Mouse (Mus musculus) midbrain, embryonic 11.5 days (tissue): ENCODE results near the gene Cd27. TPM values are rescaled to one million over a fixed set of nuclear protein-coding genes. Genes with fewer than 3 reads are reported as not detected.

Source experiments
- ATAC-seq: fragments of 200-750 bp; cut with Nextera tagmentation; 2 replicates; pipeline ENCODE4 v1.8.0; 2017; ENCODE audit warnings: moderate TSS enrichment, moderate library complexity; ENCODE audit not compliant: low FRiP score
- DNase-seq: peaks from one replicate; pipeline ENCODE4 v3.0.0; 2015; ENCODE audit warnings: low spot score; ENCODE audit errors: missing footprints
- H3K27ac ChIP-seq: fragments of 300-500 bp; sonication (generic); 2 replicates; pipeline ENCODE4 v1.5.1; 2014; ENCODE audit warnings: low read depth, low read length
- H3K27me3 ChIP-seq: fragments of 300-500 bp; sonication (generic); 2 replicates; pipeline ENCODE4 v1.6.1; 2014; ENCODE audit warnings: mild to moderate bottlenecking, low read length, moderate library complexity, mixed read lengths; ENCODE audit not compliant: control insufficient read depth, insufficient read depth
- H3K36me3 ChIP-seq: fragments of 300-500 bp; sonication (generic); 2 replicates; pipeline ENCODE4 v1.6.1; 2014; ENCODE audit warnings: mild to moderate bottlenecking, low read length, moderate library complexity, mixed read lengths; ENCODE audit not compliant: control insufficient read depth, insufficient read depth
- H3K4me1 ChIP-seq: fragments of 300-500 bp; sonication (generic); 2 replicates; pipeline ENCODE4 v1.6.1; 2014; ENCODE audit warnings: low read length; ENCODE audit not compliant: control insufficient read depth, insufficient read depth
- H3K4me2 ChIP-seq: fragments of 300-500 bp; sonication (generic); 2 replicates; pipeline ENCODE4 v1.6.1; 2014; ENCODE audit warnings: mild to moderate bottlenecking, moderate library complexity
- H3K4me3 ChIP-seq: fragments of 300-500 bp; sonication (generic); 2 replicates; pipeline ENCODE4 v1.5.1; 2014; ENCODE audit warnings: low read depth, low read length
- H3K9ac ChIP-seq: fragments of 300-500 bp; sonication (generic); 2 replicates; pipeline ENCODE4 v1.6.1; 2014; ENCODE audit warnings: low read length
- H3K9me3 ChIP-seq: fragments of 300-500 bp; sonication (generic); 2 replicates; pipeline ENCODE4 v1.6.1; 2016; ENCODE audit warnings: low read length; ENCODE audit not compliant: control insufficient read depth
- WGBS: fragments of 180-500 bp; shearing (Covaris S2); extraction: QIAGEN DNeasy Blood & Tissue Kit; methylation state at CpG from one replicate; pipeline ENCODE4 v1.1.7; 2014; 5-methylcytosine and 5-hydroxymethylcytosine counted together
- polyA plus RNA-seq: library from polyadenylated mRNA; unstranded; fragments of >200 nt; fragmentation: Nextera tagmentation; extraction: Ambion mirVana; gene quantifications from 2 replicates; pipeline ENCODE4 v1.2.1, GENCODE M21; 2014

The Cd27 gene
- polyA plus RNA-seq, 1 experiment from 2014 or later = 0.93 TPM

- H3K4me3 ChIP-seq = no peak overlapping the region
- no peaks in the 10 kb centered on the region; the same call in 1 of the 2 replicates for H3K27me3 ChIP-seq
- no peak for DNase-seq
- H3K4me1 ChIP-seq = no peaks in the 10 kb centered on the region
- H3K27ac ChIP-seq = no peak overlapping the region
- H3K4me2 ChIP-seq = no peak overlapping the region
- H3K9me3 ChIP-seq = no peaks in the 10 kb centered on the region
- WGBS = 83% methylated on average over 1 of the region's 1 CpGs
- no peak overlapping the region for H3K9ac ChIP-seq
- ATAC-seq = no peak
- H3K36me3 ChIP-seq = no peaks in the 10 kb centered on the region
Observed at GRCm38 (mm10) chr6:125210436-125210835, 26.4 kb downstream of the Cd27 start.

GRCm38 (mm10) chr6:125197166-125197565 is 39.6 kb downstream of the Cd27 start:
- Histone ChIP-seq H3K4me3 (no peak overlapping the region), H3K4me1 (peaks cover 15% of the 10 kb centered on the region), H3K27me3 (no peaks in the 10 kb centered on the region), H3K9ac (no peak overlapping the region), H3K4me2 (no peak overlapping the region), H3K36me3 (no peaks in the 10 kb centered on the region), H3K27ac (no peak overlapping the region), H3K9me3 (no peaks in the 10 kb centered on the region)
- WGBS = 86% methylated on average over 5 of the region's 5 CpGs
- DNase-seq = no peak
- no peak for ATAC-seq

- Histone ChIP-seq H3K27ac (no peak overlapping the region; the same call in 1 of the 2 replicates), H3K9me3 (no peaks in the 10 kb centered on the region), H3K4me2 (no peak overlapping the region), H3K4me3 (no peak overlapping the region), H3K4me1 (peaks cover 15% of the 10 kb centered on the region), H3K27me3 (no peaks in the 10 kb centered on the region), H3K9ac (no peak overlapping the region), H3K36me3 (no peaks in the 10 kb centered on the region)
- ATAC-seq (no peak), DNase-seq (peak; percentile 87)
- WGBS = 26% methylated on average over 3 of the region's 3 CpGs
Observed at GRCm38 (mm10) chr6:125196301-125196700, 40.5 kb downstream of the Cd27 start.

DNA sequence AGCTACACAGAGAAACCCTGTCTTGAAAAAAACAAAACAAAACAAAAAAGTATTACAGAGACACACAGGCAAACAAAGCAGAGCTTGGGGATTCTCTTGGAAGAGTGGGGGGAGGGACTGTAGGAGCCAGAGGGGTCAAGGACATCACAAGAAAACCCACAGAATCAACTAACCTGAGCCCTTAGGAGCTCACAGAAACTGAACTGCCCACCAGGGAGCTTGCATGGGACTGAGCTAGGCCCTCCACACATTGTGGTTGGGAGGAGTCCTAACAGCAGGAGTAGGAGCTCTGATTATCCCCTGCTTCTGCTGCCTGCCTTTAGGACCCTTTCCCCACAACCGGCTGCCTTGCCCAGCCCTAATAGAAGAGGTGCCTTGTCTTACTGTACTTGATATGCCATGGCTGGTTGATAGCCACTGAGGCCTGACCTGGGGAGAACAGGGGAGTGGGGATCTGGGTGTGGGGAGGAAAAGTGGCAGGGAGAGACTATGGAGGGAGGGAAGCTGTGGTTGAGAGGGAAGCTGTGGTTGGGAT is 41.2 kb downstream of the Cd27 start:
- H3K4me3 ChIP-seq = no peak overlapping the region
- H3K27me3 ChIP-seq = no peaks in the 10 kb centered on the region
- H3K4me1 ChIP-seq = peaks cover 15% of the 10 kb centered on the region
- DNase-seq (peak; percentile 82), ATAC-seq (no peak)
- no peak overlapping the region for H3K9ac ChIP-seq
- no peaks in the 10 kb centered on the region for H3K9me3 ChIP-seq
- no peak overlapping the region for H3K4me2 ChIP-seq
- WGBS = 24% methylated on average over 1 of the region's 1 CpGs
- H3K36me3 ChIP-seq = no peaks in the 10 kb centered on the region
- H3K27ac ChIP-seq = peak overlapping the region; percentile 62

DNA sequence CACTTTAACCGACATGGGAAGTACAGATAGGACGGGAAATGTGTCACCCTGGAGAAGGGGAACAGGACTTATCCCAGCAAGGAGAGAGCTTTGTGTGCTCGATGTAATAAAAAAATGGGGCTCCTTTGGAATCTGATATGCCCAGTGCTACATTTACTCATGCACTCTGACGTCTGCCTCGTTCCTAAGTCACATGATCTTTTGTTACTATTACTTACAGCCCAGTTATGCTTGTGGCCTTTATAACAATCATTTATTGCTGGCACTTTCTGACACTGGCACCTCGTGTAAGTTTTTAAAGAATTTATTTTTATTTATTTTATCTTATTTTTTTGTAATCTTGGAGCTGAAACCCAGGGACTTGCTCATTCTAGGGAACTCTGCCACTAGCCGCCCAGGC is 43.4 kb downstream of the Cd27 start:
- DNase-seq = no peak
- WGBS = 88% methylated on average over 7 of the region's 7 CpGs
- H3K4me1 ChIP-seq = peaks cover 15% of the 10 kb centered on the region

GRCm38 (mm10) chr6:125192841-125193240 is 44.0 kb downstream of the Cd27 start:
- H3K9ac ChIP-seq = peak overlapping the region; percentile 78
- H3K36me3 ChIP-seq = peaks cover 7% of the 10 kb centered on the region
- WGBS = 44% methylated on average over 5 of the region's 5 CpGs
- ATAC-seq = no peak
- no peak overlapping the region for H3K27ac ChIP-seq
- H3K4me1 ChIP-seq = peaks cover 15% of the 10 kb centered on the region
- DNase-seq = no peak
- no peaks in the 10 kb centered on the region for H3K9me3 ChIP-seq
- no peaks in the 10 kb centered on the region for H3K27me3 ChIP-seq
- peak overlapping the region; percentile 72 for H3K4me3 ChIP-seq
- H3K4me2 ChIP-seq = peak overlapping the region; percentile 83

More for the DNA sequence above, 43.4 kb downstream of the Cd27 start:
- Histone ChIP-seq H3K4me2 (no peak overlapping the region), H3K9me3 (no peaks in the 10 kb centered on the region), H3K9ac (no peak overlapping the region), H3K27me3 (no peaks in the 10 kb centered on the region), H3K4me3 (no peak overlapping the region), H3K36me3 (peaks cover 3% of the 10 kb centered on the region; the same call in 1 of the 2 replicates), H3K27ac (no peak overlapping the region)
- no peak for ATAC-seq

GRCm38 (mm10) chr6:125192016-125192714 is 44.6 kb downstream of the Cd27 start:
- Histone ChIP-seq H3K9ac (peak overlapping the region; percentile 78), H3K27ac (peak overlapping the region; percentile 98), H3K4me1 (peaks cover 15% of the 10 kb centered on the region), H3K4me2 (peak overlapping the region; percentile 83), H3K36me3 (peaks cover 13% of the 10 kb centered on the region), H3K4me3 (peak overlapping the region; percentile 72), H3K9me3 (no peaks in the 10 kb centered on the region), H3K27me3 (no peaks in the 10 kb centered on the region)
- DNase-seq = peak; percentile 99
- peak; percentile 92 for ATAC-seq
- WGBS = under 1% methylated on average over 34 of the region's 34 CpGs

DNA sequence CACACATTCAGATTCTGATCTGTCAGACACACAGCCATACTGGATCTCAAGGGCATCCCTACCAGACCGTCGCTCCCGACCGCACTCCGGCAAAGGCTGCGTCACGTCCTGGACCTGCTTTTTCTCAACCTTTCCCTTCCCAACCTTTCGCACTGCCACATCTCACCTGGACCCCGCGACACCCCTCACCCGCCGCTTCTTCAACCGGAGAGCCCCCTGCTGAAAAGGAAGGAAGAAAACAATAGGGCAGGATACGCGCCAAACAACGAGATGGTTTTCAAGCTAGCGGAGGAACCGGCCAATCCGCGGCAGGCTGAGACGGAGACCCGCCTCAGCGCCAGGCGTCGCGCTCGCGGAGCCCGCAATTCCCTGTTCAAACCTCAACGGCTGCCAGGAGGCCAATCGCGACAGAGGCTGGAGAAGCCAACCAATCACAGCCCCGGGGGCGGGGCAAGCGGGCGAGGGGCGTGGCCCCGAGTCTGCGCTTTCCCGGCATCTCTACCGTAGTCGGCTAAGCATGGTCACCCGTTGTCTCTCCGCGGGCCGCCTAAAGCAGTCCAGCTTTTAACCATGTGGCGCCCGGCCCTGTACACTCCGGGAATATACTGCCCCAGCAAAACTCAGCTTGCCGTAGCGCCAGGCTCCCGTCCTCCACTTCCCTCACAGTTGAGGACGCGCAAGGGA is 45.3 kb downstream of the Cd27 start, which contains the start of the genes Ncapd2 and Mrpl51:
Ncapd2 (minus strand) TSS at position 370 of the 684 bp plus-strand sequence.
Mrpl51 (plus strand) TSS at position 470 of the 684 bp plus-strand sequence.
- Histone ChIP-seq H3K27me3 (no peaks in the 10 kb centered on the region), H3K27ac (peak within 1 kb of the TSS; percentile 98), H3K9ac (peak within 1 kb of the TSS; percentile 78), H3K9me3 (no peaks in the 10 kb centered on the region), H3K36me3 (peaks cover 16% of the 10 kb centered on the region), H3K4me2 (peak within 1 kb of the TSS; percentile 83), H3K4me1 (peaks cover 14% of the 10 kb centered on the region), H3K4me3 (peak within 1 kb of the TSS; percentile 72)
- ATAC-seq = peak; percentile 98
- 0% methylated on average over 54 of the region's 54 CpGs for WGBS
- DNase-seq = peak; percentile 100

GRCm38 (mm10) chr6:125190816-125191215 is 46.0 kb downstream of the Cd27 start:
- peak overlapping the region; percentile 72 for H3K4me3 ChIP-seq
- no peaks in the 10 kb centered on the region for H3K9me3 ChIP-seq
- H3K4me2 ChIP-seq = peak overlapping the region; percentile 72
- H3K27me3 ChIP-seq = no peaks in the 10 kb centered on the region
- H3K27ac ChIP-seq = peak overlapping the region; percentile 83
- DNase-seq (peak; percentile 87), ATAC-seq (no peak)
- H3K36me3 ChIP-seq = peaks cover 16% of the 10 kb centered on the region
- H3K9ac ChIP-seq = peak overlapping the region; percentile 78
- H3K4me1 ChIP-seq = peaks cover 10% of the 10 kb centered on the region
